Mouse (Mus musculus) limb, embryonic 14.5 days (tissue): Measurements from ENCODE around the gene Optn. TPM values are rescaled to one million over a fixed set of nuclear protein-coding genes. Genes with fewer than 3 reads are reported as not detected.

ENCODE experiments used
- ATAC-seq: fragments of 200-750 bp; cut with Nextera tagmentation; 2 replicates; pipeline ENCODE4 v1.8.0; 2017; ENCODE audit warnings: low read depth, moderate number of reproducible peaks, moderate TSS enrichment; ENCODE audit not compliant: low FRiP score
- DNase-seq: peaks from one replicate; pipeline ENCODE4 v3.0.0-alpha.2; 2015; ENCODE audit warnings: low spot score
- H3K27ac ChIP-seq: fragments of 300-500 bp; sonication (generic); replicated peaks from 2 replicates; pipeline ENCODE4 v1.5.1; 2014; ENCODE audit warnings: low read depth, mild to moderate bottlenecking, low read length, moderate library complexity, mixed read lengths
- H3K27me3 ChIP-seq: fragments of 300-500 bp; sonication (generic); 2 replicates; pipeline ENCODE4 v1.6.1; 2014; ENCODE audit warnings: low read length, mixed read lengths; ENCODE audit not compliant: control insufficient read depth, insufficient read depth
- H3K36me3 ChIP-seq: fragments of 300-500 bp; sonication (generic); 2 replicates; pipeline ENCODE4 v1.6.1; 2014; ENCODE audit warnings: mild to moderate bottlenecking, low read length, moderate library complexity, mixed read lengths; ENCODE audit not compliant: control insufficient read depth, insufficient read depth
- H3K4me1 ChIP-seq: fragments of 300-500 bp; sonication (generic); 2 replicates; pipeline ENCODE4 v1.6.1; 2014; ENCODE audit warnings: antibody characterized with exemption, low read length, mixed read lengths; ENCODE audit not compliant: control insufficient read depth, insufficient read depth
- H3K4me2 ChIP-seq: fragments of 300-500 bp; sonication (generic); replicated peaks from 2 replicates; pipeline ENCODE4 v1.6.1; 2014; ENCODE audit warnings: low read depth, mild to moderate bottlenecking, low read length, moderate library complexity; ENCODE audit not compliant: severe bottlenecking
- H3K4me3 ChIP-seq: fragments of 300-500 bp; sonication (generic); replicated peaks from 2 replicates; pipeline ENCODE4 v1.5.1; 2014; ENCODE audit warnings: low read length
- H3K9ac ChIP-seq: fragments of 300-500 bp; sonication (generic); 2 replicates; pipeline ENCODE4 v1.6.1; 2014; ENCODE audit warnings: mild to moderate bottlenecking, low read depth, low read length, moderate library complexity; ENCODE audit not compliant: severe bottlenecking
- H3K9me3 ChIP-seq: fragments of 300-500 bp; sonication (generic); 2 replicates; pipeline ENCODE4 v1.6.1; 2016; ENCODE audit warnings: low read length; ENCODE audit not compliant: control insufficient read depth
- POLR2A ChIP-seq: fragments of 200-500 bp; IDR thresholded peaks from 2 replicates; pipeline ENCODE4 v1.8.0; 2012; ENCODE audit warnings: inconsistent platforms, mild to moderate bottlenecking, moderate library complexity, borderline replicate concordance; ENCODE audit not compliant: insufficient read depth, insufficient read length; ENCODE audit errors: extremely low read depth
- WGBS: fragments of 180-500 bp; shearing (Covaris S2); extraction: QIAGEN DNeasy Blood & Tissue Kit; methylation state at CpG from one replicate; pipeline ENCODE4 v1.1.7; 2014; 5-methylcytosine and 5-hydroxymethylcytosine counted together
- polyA plus RNA-seq, 2 experiments: library from polyadenylated mRNA; depleted of rRNA in 1 of 2; stranded (reverse) in 1 of 2; unstranded in 1 of 2; fragments of >200 nt; fragmentation: Nextera tagmentation in 1 of 2; extraction: Ambion mirVana in 1 of 2; gene quantifications; 2 replicates each; pipeline versions ENCODE4 v1.2.1 to v1.2.3; 2012 to 2014

The Optn gene
- 2.1 and 3.0 TPM in 2 replicates for polyA plus RNA-seq (2012; rRNA removed)
- 4.8 and 5.0 TPM in 2 replicates for polyA plus RNA-seq (2014; fragmentation: Nextera tagmentation; extraction: Ambion mirVana)

DNA sequence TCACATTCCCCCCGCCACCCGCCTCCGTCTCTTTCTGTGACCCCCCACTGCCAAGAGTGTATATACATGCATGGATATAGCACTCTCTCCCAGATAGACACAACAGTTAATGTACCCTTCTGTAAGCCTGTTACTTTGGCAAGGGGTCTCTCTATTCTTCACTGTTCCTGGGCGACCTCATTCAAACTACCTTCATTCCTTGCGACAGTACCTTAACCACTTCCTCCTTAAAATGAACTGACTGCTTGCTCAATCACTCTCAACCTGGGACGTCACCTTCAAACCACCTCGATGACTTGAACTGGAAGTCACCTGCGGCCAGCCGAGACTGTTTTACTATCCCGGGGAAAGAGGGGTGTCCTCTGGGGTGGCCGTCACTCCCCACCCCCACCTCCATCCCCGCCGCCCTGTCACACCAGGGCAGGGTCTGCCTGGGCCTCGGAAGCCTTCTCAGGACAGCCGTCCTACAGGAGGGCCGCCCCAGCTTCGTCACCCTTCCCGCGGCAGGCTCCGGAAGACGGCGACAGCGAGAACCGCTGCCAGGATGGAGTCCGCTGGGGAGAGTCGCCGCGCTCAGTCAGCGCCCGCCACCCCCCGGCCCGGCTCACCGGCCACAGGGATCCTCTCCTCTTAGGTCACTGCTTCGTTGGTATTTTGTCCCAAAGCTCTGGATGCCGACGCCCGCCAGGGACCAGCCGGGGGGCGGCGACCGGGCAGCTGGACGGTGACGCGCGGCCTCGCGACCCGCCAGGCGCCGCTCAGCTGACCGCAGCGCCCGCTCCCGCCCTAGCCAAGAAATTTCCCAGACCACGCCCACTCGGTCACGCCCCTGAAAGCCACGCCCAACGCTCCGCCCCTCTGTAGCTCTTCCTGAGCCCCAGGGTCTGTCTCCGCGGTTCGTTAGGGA lies at the start of gene Optn:
Gene Optn (minus strand): TSS at position 753 of the 907 bp plus-strand sequence.
- H3K9ac ChIP-seq, result peak within 1 kb of the TSS; percentile 57
- no peaks in the 10 kb centered on the region for H3K27me3 ChIP-seq
- peak; percentile 90 for ATAC-seq
- no peaks in the 10 kb centered on the region for H3K9me3 ChIP-seq
- no peak for TF ChIP-seq POLR2A
- peak within 1 kb of the TSS; percentile 67 for H3K4me3 ChIP-seq
- DNase-seq, result peak; percentile 71
- 2% methylated on average over 57 of the region's 63 CpGs for whole genome bisulfite sequencing
- peak within 1 kb of the TSS; percentile 96 for H3K4me2 ChIP-seq
- H3K4me1 ChIP-seq, result peaks cover 8% of the 10 kb centered on the region; the same call in 1 of the 2 replicates
- no peak within 1 kb of the TSS for H3K27ac ChIP-seq
- no peaks in the 10 kb centered on the region for H3K36me3 ChIP-seq

DNA sequence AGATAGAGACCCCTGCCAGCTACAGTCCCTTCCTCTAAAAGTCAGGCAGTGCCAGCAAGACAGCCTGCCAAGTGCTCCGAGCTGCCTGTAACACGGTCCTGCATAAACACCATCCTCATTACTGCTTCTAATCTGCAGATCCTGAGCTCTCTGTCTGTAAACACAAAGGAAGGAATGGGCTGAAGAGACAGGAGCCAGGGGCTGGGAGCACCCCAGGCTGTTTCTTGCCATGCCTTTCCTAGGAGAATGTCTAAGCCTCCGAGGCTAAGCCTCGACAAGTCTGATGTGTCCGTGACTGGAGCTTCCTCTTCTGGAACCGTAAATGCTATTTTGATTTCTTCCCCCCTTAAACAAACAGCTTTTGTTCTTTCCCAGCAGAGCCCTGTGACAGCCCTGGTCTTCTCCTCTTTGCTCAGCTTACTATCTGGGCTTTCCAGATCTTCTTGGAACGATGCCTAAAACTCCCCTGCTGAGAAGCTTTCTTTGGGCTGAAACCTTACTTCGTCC lies 49.0 kb upstream of the Optn start:
- ATAC-seq (no peak), DNase-seq (no peak)
- Histone ChIP-seq H3K4me2 (no peak overlapping the region), H3K9me3 (no peaks in the 10 kb centered on the region), H3K4me1 (peaks cover 13% of the 10 kb centered on the region), H3K36me3 (no peaks in the 10 kb centered on the region), H3K27ac (no peak overlapping the region), H3K9ac (no peak overlapping the region), H3K27me3 (no peaks in the 10 kb centered on the region), H3K4me3 (no peak overlapping the region)
- WGBS, result 40% methylated on average over 8 of the region's 8 CpGs
- no peak for TF ChIP-seq POLR2A

DNA sequence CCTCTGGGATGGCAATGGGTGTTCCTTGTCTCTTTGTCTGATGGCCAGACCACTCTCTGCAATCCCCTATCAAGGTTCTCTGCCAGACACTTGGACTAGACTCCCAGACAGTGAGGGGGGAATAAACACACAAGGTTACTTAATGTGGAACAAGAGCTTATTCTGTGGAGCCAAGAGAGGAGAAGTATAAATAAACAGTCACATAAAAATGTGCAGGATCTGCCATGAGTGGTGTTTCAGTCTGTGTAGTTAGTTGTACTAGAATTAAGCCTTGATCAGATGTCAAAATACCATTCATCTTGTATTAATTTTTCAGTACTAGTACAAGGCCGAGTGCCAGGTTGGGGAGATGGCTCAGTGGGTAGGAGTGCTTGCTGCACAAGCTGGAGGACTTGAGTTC lies 39.0 kb upstream of the Optn start:
- H3K4me1 ChIP-seq, result peaks cover 13% of the 10 kb centered on the region; the same call in 1 of the 2 replicates
- no peak for ATAC-seq
- no peak for DNase-seq
- no peak overlapping the region for H3K4me2 ChIP-seq
- no peak overlapping the region for H3K9ac ChIP-seq
- H3K27me3 ChIP-seq, result no peaks in the 10 kb centered on the region
- no peaks in the 10 kb centered on the region for H3K36me3 ChIP-seq
- no peak overlapping the region for H3K27ac ChIP-seq
- 47% methylated on average over 1 of the region's 1 CpGs for WGBS
- no peak for TF ChIP-seq POLR2A
- no peak overlapping the region for H3K4me3 ChIP-seq
- H3K9me3 ChIP-seq, result peaks cover 11% of the 10 kb centered on the region

DNA sequence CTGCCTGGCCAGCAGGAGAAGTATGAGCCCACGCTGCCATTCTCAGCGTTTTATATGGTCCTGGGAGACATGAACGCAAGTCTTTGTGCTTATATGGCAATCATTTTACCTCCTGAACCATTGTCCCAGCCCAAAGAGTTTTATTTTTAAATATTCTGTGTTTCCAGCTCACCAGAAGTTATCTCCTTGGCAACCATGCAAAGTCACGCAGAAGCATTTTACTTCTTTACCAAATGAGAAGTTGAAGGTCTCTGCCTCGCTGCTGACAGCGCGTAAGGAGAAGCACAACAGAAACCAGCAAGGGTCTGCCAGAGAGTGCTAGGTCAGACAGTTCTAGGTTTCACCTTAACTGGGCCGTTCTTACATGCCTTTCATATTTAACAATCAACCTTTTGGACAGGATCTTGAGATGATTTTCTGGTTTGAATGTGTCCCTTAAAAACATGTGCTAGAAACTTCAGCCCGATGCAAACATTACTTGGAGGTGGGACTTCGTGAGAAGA lies 37.9 kb upstream of the Optn start:
- no peak overlapping the region for H3K27ac ChIP-seq
- DNase-seq, result no peak
- no peak for TF ChIP-seq POLR2A
- no peak overlapping the region for H3K4me3 ChIP-seq
- 83% methylated on average over 10 of the region's 10 CpGs for WGBS
- peaks cover 5% of the 10 kb centered on the region for H3K9me3 ChIP-seq
- no peak overlapping the region for H3K9ac ChIP-seq
- H3K27me3 ChIP-seq, result no peaks in the 10 kb centered on the region
- H3K4me1 ChIP-seq, result peaks cover 14% of the 10 kb centered on the region; the same call in 1 of the 2 replicates
- no peak overlapping the region for H3K4me2 ChIP-seq
- ATAC-seq, result no peak
- H3K36me3 ChIP-seq, result no peaks in the 10 kb centered on the region

DNA sequence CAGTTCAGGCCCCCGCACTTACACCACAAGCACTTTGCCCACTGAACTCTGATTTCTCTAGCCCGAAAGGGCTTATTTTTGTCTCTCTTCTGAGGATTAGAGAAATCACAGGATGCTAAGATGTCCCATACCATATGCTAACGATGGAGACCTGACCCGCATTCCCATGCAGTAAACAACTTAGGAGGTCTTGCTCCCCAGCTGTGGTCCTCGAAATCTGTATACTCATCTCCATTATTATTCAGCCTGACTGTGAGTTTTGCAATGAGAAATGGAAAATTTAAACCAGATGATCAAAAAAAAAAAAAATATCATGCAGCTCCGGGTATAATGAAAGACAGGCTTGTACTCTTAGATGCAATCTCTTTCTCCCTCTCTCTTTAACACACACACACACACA lies 35.3 kb upstream of the Optn start:
- Histone ChIP-seq H3K27me3 (no peaks in the 10 kb centered on the region), H3K9ac (no peak overlapping the region), H3K4me2 (no peak overlapping the region), H3K4me1 (peaks cover 14% of the 10 kb centered on the region; the same call in 1 of the 2 replicates), H3K36me3 (no peaks in the 10 kb centered on the region), H3K27ac (no peak overlapping the region), H3K9me3 (no peaks in the 10 kb centered on the region), H3K4me3 (no peak overlapping the region)
- 42% methylated on average over 6 of the region's 6 CpGs for WGBS
- ATAC-seq, result no peak; the same call in 1 of the 2 replicates
- no peak for TF ChIP-seq POLR2A
- no peak for DNase-seq
